Mouse (Mus musculus): ENCODE data around the gene Gm12117. TPM values are rescaled to one million over a fixed set of nuclear protein-coding genes. Genes with fewer than 3 reads are reported as not detected.

Gm12117 gene
- polyA plus RNA-seq, 1 experiment from 2014 or later: not detected

GRCm38 (mm10) chr11:33274816-33275215 is 1.7 kb downstream of the Gm12117 start:
- 69% methylated on average over 3 of the region's 3 CpGs for WGBS
- Histone ChIP-seq H3K4me2 (ENCODE audit: low read depth, low read length) (no peak overlapping the region), H3K27ac (ENCODE audit: low read depth, low read length) (no peak overlapping the region), H3K4me3 (ENCODE audit: low read depth, low read length) (no peak overlapping the region), H3K9ac (replicated peaks; ENCODE audit: low read depth, low read length) (no peak overlapping the region), H3K9me3 (ENCODE audit: control insufficient read depth, low read length) (no peaks in the 10 kb centered on the region), H3K4me1 (ENCODE audit: control insufficient read depth, insufficient read depth, low read length) (no peaks in the 10 kb centered on the region), H3K27me3 (ENCODE audit: control insufficient read depth, insufficient read depth, low read length) (no peaks in the 10 kb centered on the region), H3K36me3 (ENCODE audit: control insufficient read depth, insufficient read depth, low read length) (no peaks in the 10 kb centered on the region)
- ATAC-seq (ENCODE audit: low read depth): no peak

DNA sequence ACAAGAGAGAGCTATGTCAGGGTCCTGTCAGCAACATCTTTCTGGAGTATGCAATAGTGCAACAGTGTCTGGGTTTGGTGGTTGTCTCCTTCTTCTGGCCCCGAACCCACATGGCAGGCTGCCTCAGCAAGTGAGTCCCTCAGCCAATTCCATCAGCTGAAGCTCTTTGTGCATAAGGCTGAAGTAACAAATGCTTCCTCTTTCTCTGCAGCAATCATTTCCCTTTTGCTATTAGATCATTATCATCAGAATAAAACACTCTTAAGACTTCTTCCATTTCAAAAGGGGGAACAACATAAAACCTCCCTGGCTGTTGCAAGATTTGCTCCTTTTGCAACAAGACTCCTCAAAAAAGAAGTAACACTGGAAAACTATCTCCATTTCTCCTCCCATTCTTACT is 2.2 kb downstream of the Gm12117 start:
- H3K4me1 ChIP-seq (ENCODE audit: control insufficient read depth, insufficient read depth, low read length): no peaks in the 10 kb centered on the region

GRCm38 (mm10) chr11:33240295-33240694 is 36.2 kb downstream of the Gm12117 start:
- H3K36me3 ChIP-seq (ENCODE audit: control insufficient read depth, insufficient read depth, low read length): no peaks in the 10 kb centered on the region
- H3K4me3 ChIP-seq (ENCODE audit: low read depth, low read length): no peak overlapping the region
- no peak overlapping the region for H3K4me2 ChIP-seq (ENCODE audit: low read depth, low read length)
- H3K9me3 ChIP-seq (ENCODE audit: control insufficient read depth, low read length): no peaks in the 10 kb centered on the region
- ATAC-seq (ENCODE audit: low read depth): peak; percentile 63; the same call in 1 of the 2 replicates
- H3K9ac ChIP-seq (replicated peaks; ENCODE audit: low read depth, low read length): no peak overlapping the region
- no peaks in the 10 kb centered on the region for H3K27me3 ChIP-seq (ENCODE audit: control insufficient read depth, insufficient read depth, low read length)
- peaks cover 5% of the 10 kb centered on the region; the same call in 1 of the 2 replicates for H3K4me1 ChIP-seq (ENCODE audit: control insufficient read depth, insufficient read depth, low read length)
- 48% methylated on average over 3 of the region's 3 CpGs for WGBS
- no peak overlapping the region for H3K27ac ChIP-seq (ENCODE audit: low read depth, low read length)

More for the DNA sequence above, 2.2 kb downstream of the Gm12117 start:
- no peaks in the 10 kb centered on the region for H3K27me3 ChIP-seq (ENCODE audit: control insufficient read depth, insufficient read depth, low read length)
- H3K9ac ChIP-seq (replicated peaks; ENCODE audit: low read depth, low read length): no peak overlapping the region
- H3K27ac ChIP-seq (ENCODE audit: low read depth, low read length): no peak overlapping the region
- H3K9me3 ChIP-seq (ENCODE audit: control insufficient read depth, low read length): no peaks in the 10 kb centered on the region
- ATAC-seq (ENCODE audit: low read depth): no peak
- no peaks in the 10 kb centered on the region for H3K36me3 ChIP-seq (ENCODE audit: control insufficient read depth, insufficient read depth, low read length)
- 76% methylated on average over 1 of the region's 1 CpGs for whole genome bisulfite sequencing
- H3K4me2 ChIP-seq (ENCODE audit: low read depth, low read length): no peak overlapping the region
- no peak overlapping the region for H3K4me3 ChIP-seq (ENCODE audit: low read depth, low read length)

DNA sequence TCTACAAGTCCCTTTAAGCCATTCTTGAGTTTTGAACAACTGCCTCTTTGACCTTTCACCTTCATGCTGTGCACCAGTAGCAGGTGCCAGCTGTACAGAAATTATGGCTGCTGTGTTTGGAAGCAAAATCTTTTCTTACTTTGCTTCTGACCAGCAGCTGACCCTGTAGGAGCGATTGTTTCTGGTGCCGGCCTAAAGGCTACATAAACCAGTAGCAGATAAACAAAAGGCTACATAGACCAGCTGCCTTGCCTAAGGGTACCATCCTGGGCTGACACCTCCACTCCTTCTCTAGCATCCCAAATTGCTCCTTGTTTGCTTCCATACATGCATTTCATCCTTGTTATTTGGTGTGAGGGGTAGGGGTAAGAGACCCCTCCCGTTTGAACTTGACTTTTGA is 42.4 kb downstream of the Gm12117 start:
- Histone ChIP-seq H3K36me3 (ENCODE audit: control insufficient read depth, insufficient read depth, low read length) (no peaks in the 10 kb centered on the region), H3K9me3 (ENCODE audit: control insufficient read depth, low read length) (no peaks in the 10 kb centered on the region), H3K9ac (replicated peaks; ENCODE audit: low read depth, low read length) (no peak overlapping the region), H3K4me1 (ENCODE audit: control insufficient read depth, insufficient read depth, low read length) (peaks cover 16% of the 10 kb centered on the region), H3K27me3 (ENCODE audit: control insufficient read depth, insufficient read depth, low read length) (no peaks in the 10 kb centered on the region), H3K4me2 (ENCODE audit: low read depth, low read length) (no peak overlapping the region), H3K4me3 (ENCODE audit: low read depth, low read length) (no peak overlapping the region), H3K27ac (ENCODE audit: low read depth, low read length) (no peak overlapping the region)
- WGBS: 18% methylated on average over 3 of the region's 3 CpGs
- ATAC-seq (ENCODE audit: low read depth): peak; percentile 50; the same call in 1 of the 2 replicates

DNA sequence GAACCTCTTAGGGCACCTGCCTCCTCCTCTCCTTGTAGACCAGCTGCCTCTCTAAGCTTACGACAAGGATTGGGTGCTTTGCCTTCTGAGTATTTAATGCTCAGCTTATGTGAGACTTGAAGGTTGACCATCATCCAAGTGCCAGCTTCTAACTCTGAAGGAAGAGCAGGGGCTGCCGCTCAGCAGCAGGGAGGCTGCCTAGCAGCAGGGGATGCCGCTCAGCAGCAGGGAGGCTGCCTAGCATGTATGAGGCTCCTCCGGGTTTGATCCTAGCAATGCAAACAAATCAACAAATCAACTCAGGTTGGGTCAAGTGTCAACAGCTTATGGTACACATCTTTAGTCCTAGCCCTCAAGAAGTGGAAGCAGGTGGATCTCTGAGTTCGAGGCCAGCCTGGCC is 44.5 kb downstream of the Gm12117 start:
- Histone ChIP-seq H3K36me3 (ENCODE audit: control insufficient read depth, insufficient read depth, low read length) (no peaks in the 10 kb centered on the region), H3K4me2 (ENCODE audit: low read depth, low read length) (no peak overlapping the region), H3K9me3 (ENCODE audit: control insufficient read depth, low read length) (no peaks in the 10 kb centered on the region), H3K4me3 (ENCODE audit: low read depth, low read length) (no peak overlapping the region), H3K4me1 (ENCODE audit: control insufficient read depth, insufficient read depth, low read length) (peaks cover 16% of the 10 kb centered on the region), H3K27ac (ENCODE audit: low read depth, low read length) (no peak overlapping the region), H3K27me3 (ENCODE audit: control insufficient read depth, insufficient read depth, low read length) (no peaks in the 10 kb centered on the region), H3K9ac (replicated peaks; ENCODE audit: low read depth, low read length) (no peak overlapping the region)
- ATAC-seq (ENCODE audit: low read depth): no peak
- 74% methylated on average over 5 of the region's 5 CpGs for WGBS

DNA sequence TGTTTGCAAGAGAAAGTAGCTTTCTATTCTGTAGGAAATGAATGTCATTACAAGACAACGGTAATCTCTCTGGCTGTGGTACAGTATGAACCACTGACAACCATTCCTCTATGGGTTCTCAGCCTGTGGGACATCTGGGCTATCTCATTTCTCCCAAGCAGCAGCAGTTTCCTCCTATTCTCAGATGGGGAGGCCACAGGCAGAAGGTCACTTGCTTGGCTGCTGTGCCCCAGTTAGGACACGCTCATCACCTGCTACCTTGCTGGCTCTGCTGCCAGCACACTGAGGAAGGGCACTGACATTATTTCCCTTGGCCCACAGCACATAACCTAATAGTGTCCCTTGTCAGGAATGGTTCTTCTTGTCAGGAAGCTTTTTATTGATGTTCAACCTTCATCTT is 48.4 kb downstream of the Gm12117 start:
- no peaks in the 10 kb centered on the region for H3K9me3 ChIP-seq (ENCODE audit: control insufficient read depth, low read length)
- WGBS: 90% methylated on average over 2 of the region's 2 CpGs
- no peaks in the 10 kb centered on the region for H3K4me1 ChIP-seq (ENCODE audit: control insufficient read depth, insufficient read depth, low read length)
- H3K27ac ChIP-seq (ENCODE audit: low read depth, low read length): no peak overlapping the region
- no peak overlapping the region for H3K9ac ChIP-seq (replicated peaks; ENCODE audit: low read depth, low read length)
- H3K4me2 ChIP-seq (ENCODE audit: low read depth, low read length): no peak overlapping the region
- no peaks in the 10 kb centered on the region for H3K27me3 ChIP-seq (ENCODE audit: control insufficient read depth, insufficient read depth, low read length)
- no peak for ATAC-seq (ENCODE audit: low read depth)
- no peak overlapping the region for H3K4me3 ChIP-seq (ENCODE audit: low read depth, low read length)
- no peaks in the 10 kb centered on the region for H3K36me3 ChIP-seq (ENCODE audit: control insufficient read depth, insufficient read depth, low read length)

DNA sequence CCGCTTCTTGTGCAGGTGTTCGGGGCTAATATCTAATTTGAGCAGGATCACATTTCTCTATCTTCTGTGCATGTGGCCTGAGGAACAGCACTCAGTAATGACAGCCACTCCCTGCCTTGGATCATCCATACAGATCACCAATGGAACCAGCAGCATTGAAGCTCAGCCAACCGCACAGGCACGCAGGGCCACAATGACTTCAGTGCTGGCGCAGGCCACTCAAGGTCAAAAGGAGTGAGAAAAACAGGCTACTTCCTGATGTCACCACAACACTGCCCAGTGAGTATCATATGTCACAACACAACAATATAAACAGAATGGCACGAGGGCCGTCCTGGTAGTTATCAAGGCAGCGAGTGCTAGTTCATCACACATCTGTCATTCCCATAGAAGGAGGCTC is 50.0 kb downstream of the Gm12117 start:
- no peak overlapping the region for H3K9ac ChIP-seq (replicated peaks; ENCODE audit: low read depth, low read length)
- H3K4me2 ChIP-seq (ENCODE audit: low read depth, low read length): no peak overlapping the region
- no peak for ATAC-seq (ENCODE audit: low read depth)
- H3K27me3 ChIP-seq (ENCODE audit: control insufficient read depth, insufficient read depth, low read length): no peaks in the 10 kb centered on the region
- no peaks in the 10 kb centered on the region for H3K9me3 ChIP-seq (ENCODE audit: control insufficient read depth, low read length)
- H3K4me3 ChIP-seq (ENCODE audit: low read depth, low read length): no peak overlapping the region
- H3K27ac ChIP-seq (ENCODE audit: low read depth, low read length): no peak overlapping the region
- no peaks in the 10 kb centered on the region for H3K4me1 ChIP-seq (ENCODE audit: control insufficient read depth, insufficient read depth, low read length)
- no peaks in the 10 kb centered on the region for H3K36me3 ChIP-seq (ENCODE audit: control insufficient read depth, insufficient read depth, low read length)
- 74% methylated on average over 8 of the region's 8 CpGs for WGBS

Other genes starting within 250 kb of the Gm12117 start
- 11.0 and 11.4 TPM in 2 replicates for gene Fgf18, start 129.3 kb downstream of the Gm12117 start, polyA plus RNA-seq (2014; fragmentation: Nextera tagmentation; extraction: Ambion mirVana)
- gene Npm1, start 113.5 kb downstream of the Gm12117 start, polyA plus RNA-seq (2014; fragmentation: Nextera tagmentation; extraction: Ambion mirVana): 428 and 483 TPM in 2 replicates
- gene Tlx3, start 73.1 kb downstream of the Gm12117 start, polyA plus RNA-seq (2014; fragmentation: Nextera tagmentation; extraction: Ambion mirVana): 32.9 and 41.0 TPM in 2 replicates
- gene Ranbp17, start 237.0 kb upstream of the Gm12117 start, polyA plus RNA-seq (2014; fragmentation: Nextera tagmentation; extraction: Ambion mirVana): 12.9 and 13.3 TPM in 2 replicates

Data from neural tube, embryonic 14.5 days (tissue).